Mouse (Mus musculus) ovary, postnatal 36 days (tissue): ENCODE data around the gene Nat8f5.
"Not testable (repeated sequence)": the region's sequence is repeated elsewhere in the genome, so short reads cannot be mapped to it uniquely, and the experiment has no call there.

Experiments
- DNase-seq: peaks from one replicate; pipeline ENCODE4 v3.0.0; 2022; ENCODE audit warnings: low spot score, mixed read lengths

The Nat8f5 gene

DNA sequence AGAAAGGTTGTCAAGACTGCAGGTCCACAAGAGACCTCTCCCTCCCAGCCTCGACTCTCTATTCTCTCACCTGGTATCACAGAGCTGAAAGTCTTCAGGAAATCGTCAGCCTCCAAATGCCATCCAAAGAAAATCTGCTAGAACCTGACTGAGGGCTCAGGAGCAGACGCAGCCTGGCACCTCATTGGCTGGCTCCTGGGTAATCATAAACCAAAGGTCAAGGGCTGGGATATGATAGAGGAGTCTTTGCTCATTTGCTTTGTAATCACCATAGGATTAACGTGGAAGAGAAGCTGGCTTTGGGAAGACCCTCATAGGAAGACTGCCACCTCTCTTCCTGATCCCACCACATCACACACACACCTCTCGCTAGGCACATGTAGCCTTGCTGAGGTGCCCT, at the start of gene Nat8f5, which contains the start of gene Nat8f6:
Gene Nat8f5, minus strand, starts transcription at position 136 of the 400 bp plus-strand sequence.
Gene Nat8f6, minus strand, starts transcription at position 118 of the 400 bp plus-strand sequence.
- DNase-seq: no peak

DNA sequence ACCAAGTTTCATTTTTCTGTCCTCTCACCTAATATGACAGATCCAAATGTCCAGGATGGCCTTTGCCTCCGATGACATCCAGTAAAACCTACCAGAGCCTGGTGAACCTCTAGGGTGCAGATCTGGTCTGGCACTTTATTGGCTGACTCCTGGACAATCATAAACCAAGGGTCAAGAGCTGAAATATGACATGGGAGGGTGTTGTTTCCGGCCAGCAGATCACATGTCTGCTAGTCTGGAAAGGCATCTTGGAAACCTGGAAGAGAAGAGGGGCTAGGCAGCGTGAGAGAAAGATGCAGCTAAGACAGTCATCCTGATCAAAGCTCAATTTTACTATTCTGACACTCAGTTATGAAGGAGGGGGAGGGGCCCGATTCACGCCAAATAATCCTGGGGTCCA, 48.2 kb upstream of the Nat8f5 start, which contains the start of gene Nat8f2:
Gene Nat8f2, minus strand, starts transcription at position 153 of the 400 bp plus-strand sequence.
- not testable (repeated sequence) for DNase-seq

DNA sequence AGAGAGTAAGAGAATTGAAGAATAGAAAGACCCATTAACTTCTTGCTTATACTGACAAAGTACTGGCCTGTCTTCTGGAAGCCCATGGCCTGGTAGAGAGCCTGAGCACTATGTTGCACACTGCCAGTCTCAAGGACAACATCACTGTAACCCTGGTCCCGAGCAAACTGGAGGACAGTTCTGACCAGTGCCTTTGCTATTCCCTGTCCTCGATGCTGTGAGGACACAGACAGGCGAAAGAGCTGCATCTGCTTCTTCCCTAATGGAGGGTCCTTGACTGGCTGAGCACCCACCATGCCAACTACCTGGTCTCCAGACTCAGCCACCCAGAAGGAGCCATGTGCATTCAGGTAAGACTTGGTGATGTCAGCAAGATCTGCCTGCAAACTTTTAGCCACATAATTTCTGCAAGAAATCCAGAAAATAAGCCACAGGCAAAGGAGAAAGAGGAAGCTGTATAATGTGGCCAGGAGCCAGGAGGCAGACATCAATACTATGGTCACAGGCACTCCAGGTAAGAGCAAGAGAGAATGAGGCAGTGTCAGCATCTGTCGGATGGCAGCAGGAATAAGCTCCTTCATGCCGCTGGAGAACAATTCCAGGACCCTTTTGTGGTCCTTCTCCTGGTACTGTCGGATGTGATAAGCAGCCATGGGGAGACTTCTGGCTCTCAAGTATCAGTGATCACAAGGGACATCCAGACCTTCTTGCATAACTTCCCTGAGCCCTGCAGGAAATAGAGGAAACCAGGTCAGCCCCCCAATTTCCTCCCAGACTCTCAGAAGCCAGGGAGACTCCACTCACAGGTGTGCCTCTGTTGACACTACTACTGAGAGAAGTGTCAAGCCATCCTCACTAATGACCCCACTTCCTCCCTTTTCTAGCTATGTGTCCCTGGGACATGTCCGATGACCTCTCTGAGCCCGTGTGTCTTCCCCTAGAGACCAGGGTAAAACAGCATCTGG, 47.2 kb upstream of the Nat8f5 start:
- no peak for DNase-seq

DNA sequence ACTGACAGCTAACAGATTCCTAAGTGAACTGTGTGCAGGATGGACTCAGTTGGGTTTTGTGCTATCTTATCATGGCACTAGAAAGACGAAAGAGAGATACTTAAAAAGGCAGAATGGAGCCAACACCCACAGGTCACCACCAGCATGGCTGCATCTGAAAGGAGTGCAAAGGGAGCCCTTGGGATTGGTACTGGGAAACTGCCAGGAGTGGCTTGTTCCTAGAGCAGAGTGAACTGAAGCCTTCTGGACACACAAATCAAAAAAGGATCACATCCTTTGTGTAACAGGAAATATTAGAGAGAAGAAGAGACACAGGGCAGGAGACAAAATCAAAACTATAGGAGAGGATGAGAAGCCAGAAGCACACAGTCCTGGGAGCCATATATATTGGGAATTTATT, 46.2 kb upstream of the Nat8f5 start:
- not testable (repeated sequence) for DNase-seq

DNA sequence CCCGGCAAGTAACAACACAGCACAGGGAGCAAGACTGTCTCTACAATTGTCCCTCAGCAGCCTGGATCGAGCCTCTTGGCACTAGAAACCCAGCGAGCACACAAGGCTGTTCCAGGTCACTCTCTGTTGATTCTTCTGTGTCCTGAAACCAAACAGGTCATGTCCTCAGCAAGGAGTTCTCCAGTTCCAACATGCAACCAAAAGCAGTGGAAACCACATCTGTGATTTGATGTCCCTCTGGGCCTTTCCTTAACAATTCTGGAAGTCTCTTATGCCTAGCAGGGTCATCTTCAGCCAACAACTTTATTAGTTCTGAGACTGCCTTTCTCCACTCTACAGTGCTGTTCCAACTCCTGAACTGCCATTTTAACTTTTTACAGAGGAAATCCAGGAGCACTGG, 45.4 kb upstream of the Nat8f5 start:
- not testable (repeated sequence) for DNase-seq

DNA sequence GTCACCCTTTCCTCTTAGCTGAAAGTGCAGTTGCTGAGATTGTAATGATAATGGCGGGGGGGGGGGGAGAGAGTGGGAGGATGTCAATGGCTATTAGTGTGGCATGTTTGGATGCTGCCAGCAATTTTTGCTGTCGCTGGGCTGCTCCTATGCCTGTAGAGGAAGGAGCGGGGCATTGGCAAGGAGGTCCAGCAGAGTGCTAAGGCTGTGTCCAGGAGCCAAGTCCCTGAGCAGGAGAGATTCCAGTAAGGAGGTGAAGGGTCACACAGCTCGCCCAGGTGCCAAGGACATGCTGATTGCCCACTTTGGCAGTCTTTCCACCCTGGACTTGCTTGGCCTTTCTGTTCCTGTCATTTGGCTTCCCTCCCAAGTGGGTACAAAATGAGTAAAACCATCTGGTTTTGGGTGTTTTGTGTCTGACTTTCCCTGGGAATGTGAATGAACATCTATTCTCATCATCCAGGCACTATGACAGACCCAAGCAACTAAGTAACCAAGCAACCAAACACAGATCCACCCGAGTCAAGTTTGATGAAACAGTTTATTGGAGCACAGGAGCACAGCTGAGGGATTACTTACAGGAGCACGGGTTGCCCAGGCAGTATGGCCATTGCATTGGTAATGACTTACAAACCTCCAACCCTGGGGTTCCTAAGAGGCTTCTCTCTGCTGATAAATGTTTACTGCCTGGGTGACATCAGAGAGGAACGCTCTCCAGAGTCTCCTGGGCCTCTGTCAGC, 44.3 kb upstream of the Nat8f5 start:
- not testable (repeated sequence) for DNase-seq

DNA sequence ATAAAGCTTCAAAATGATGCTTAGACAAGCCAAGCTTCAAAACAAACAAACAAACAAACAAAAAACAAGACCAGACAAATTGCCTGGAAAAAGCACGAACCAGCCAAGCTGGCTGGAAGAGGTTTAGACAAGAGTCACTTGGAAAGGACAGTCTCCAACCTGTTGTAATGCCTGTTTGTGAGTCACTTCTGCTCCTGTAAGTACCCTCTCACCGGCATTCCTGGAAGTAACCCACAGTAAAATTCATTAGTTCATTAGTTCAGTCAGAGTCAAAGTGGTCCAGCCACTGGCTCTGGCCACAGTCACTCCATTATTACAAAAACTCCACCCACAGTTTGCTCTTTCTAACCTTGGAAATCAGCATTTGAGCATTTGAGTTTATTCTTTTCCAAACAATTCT, 43.1 kb upstream of the Nat8f5 start:
- DNase-seq: no peak

DNA sequence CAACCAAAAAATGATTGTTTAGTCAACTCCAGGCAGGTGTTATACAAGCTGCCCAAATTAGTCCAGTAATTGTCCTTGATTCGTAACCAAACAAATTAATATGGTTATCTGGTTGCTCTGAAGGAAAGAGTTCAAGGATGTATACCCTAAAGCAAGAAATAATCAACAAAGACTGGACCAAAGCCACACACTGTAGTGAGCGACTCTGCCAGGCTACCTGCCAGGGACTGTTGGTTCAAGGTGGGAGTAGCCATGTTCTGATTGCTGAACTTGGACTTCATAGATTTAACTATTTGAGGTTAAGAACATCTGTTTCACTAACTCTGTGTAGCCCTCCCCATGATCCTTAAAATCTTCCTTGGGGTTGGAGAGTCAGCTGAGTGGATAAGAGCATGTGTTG, 42.4 kb upstream of the Nat8f5 start:
- DNase-seq: no peak

DNA sequence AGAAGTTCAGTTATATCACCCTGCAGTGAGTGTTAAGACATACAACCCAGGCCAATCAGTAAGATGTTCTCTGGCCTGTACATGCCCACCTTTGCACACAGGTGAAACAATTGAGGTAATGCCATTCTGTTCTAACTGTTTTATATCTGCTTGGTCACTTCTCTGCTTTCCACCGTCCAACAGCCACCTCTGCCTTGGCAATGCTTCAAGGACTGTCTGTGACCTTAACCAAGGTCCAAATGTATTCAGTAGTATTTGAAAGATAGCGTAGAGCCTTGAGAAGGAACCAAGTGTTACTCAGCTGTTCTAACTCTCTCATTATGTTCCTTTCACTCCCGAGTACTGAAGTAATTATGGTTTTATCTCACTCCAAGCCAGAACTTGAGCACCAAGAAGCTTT, 41.8 kb upstream of the Nat8f5 start:
- no peak for DNase-seq

DNA sequence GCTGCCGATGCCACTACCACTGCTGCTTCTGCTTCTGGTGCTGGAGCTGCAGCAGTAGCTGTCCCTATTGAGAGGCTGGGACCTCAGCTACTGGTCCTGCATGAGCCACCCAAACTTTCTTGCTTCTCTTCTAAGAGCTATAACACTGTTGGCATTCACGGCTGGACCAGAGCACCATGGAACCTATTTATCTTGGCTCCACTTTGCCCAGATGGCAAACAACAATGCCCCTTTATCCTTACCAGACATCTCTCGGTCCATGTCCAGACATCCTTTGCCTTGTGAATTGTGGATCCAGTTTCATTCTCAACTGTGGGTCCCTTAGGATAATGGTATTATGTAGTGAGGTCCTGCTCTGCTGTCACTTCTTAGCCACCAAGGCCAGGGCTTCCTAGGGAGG, 40.5 kb upstream of the Nat8f5 start:
- DNase-seq: no peak

DNA sequence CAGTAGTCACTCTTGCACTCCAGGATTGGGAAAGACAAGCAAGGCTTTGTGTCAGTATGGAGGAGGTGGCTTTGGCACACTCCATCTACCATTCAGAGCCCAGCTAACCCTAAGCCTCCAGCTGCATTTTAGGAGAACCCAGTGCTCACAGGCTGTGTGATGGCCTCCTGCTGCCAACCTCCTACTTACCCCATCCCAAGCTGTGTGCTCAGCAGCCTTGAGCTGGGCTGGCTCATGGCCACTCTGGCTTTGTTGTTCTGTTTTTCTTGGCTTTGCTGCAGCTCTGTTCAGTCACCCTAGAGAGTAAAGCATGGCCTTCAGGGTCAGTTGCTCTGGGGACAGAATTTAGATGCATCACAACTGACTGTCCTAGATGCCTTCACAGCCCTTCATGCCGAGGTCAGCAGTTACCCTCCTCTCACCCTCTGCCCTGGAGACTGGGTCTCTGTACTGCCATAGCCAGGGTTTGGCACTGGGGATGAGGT, 35.5 kb upstream of the Nat8f5 start:
- peak; percentile 75 for DNase-seq

DNA sequence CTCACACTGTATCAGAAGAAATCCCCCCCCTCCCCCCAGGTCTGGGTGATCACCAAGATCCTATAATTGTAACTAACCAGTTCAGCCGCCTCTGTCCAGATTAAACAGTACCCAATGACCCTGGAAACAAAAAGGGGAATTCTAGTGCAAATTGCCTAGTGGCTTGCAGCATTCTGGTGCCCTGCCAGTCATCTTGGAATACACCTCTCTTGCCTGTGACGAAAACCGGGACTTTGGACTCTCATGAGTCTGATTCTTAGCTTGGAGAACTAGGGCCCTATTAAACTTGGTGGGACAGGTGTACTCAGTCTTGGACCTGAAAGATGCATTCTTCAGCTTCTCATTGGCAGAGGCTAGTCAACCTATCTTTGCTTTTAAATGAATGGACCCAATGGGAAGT, 32.7 kb upstream of the Nat8f5 start:
- DNase-seq: no peak

DNA sequence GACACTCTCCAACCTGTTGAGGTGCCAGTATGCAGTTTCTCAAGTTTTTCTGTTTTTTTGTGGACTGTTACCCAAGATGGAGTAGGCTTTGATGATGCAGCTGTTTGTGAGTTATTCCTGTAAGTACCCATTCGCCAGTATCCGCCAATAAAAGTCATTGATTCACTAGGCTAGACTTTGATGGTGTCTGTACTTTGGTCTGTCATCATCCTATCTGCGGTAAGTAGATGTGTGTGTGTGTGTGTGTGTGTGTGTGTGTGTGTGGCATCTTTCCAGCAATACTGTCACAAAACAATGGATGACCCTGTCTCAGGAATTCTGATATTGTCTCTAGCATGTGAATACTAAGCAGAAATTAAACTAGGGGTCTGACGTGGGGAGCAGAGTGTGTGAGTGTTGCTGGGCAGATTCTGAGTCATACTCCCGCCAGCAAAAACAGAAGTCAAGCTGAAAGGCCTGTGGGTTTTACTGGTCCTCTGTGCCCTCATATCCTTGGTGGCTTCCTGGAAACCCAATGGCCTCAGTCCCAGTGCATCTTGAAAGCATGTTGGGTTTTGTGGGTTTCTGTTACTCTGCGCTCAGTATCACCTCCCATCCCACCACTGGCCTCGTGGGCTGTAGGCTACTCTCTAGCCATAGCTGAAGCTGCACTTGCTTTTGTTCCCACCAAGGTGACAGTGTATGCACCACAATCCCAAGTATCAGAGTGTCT, 30.4 kb upstream of the Nat8f5 start:
- no peak for DNase-seq

DNA sequence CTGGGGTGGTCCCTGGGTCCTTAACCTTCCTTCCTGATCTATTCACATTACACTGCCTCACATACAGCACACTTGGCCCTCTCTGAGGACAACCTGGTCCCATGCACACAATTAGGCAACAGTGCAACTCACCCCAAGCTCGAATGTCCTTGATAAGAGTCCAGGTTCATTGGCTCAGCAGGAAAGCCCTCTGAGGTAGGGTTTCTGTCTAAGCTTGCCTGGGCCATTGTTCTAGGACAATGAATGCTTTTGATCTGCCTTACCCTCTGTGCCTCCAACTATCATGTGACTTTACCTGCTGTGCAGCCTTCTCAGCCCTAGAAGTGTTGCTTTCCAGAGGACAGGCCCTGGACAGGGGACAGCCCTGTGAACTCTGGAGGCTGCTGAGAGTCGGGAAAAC, 28.5 kb upstream of the Nat8f5 start:
- DNase-seq: no peak

DNA sequence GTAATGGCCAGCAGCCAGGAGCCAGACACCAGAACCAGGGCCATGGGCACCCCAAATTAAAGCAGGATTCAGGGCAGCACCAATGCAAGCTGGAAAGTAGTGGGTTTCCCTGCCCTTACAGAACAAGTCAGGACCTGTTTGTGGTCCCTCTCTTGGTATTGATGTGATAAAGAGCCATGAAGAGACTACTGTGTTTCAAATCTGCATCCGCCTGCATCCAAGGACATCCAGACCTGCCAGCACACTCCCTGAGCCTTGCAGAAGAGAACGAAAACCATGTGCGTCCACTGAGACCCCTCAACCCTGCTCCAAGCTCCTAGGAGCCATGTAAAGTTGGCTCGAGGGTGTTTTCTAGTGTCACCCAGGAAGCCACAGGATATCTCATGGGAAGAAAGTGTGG, 27.4 kb upstream of the Nat8f5 start:
- DNase-seq: no peak

DNA sequence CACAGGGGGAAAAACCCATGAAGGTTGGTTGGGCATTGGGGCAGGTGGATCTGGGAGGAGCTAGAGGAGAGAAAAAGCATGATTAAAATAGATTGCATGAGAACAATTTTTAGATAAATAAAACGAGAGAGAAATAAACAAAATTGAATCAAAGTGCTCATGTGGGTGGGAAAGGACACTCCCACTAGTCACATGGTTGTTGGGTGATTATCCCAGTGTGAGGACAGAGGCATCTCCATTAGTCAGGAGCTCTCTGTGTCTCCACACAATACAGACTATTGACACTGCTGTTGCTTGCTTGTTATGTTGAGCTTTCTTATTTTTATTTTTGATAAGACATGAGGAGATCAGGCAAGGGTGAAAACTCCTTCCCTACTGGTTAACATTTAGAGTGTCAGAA, 26.1 kb upstream of the Nat8f5 start:
- no peak for DNase-seq

DNA sequence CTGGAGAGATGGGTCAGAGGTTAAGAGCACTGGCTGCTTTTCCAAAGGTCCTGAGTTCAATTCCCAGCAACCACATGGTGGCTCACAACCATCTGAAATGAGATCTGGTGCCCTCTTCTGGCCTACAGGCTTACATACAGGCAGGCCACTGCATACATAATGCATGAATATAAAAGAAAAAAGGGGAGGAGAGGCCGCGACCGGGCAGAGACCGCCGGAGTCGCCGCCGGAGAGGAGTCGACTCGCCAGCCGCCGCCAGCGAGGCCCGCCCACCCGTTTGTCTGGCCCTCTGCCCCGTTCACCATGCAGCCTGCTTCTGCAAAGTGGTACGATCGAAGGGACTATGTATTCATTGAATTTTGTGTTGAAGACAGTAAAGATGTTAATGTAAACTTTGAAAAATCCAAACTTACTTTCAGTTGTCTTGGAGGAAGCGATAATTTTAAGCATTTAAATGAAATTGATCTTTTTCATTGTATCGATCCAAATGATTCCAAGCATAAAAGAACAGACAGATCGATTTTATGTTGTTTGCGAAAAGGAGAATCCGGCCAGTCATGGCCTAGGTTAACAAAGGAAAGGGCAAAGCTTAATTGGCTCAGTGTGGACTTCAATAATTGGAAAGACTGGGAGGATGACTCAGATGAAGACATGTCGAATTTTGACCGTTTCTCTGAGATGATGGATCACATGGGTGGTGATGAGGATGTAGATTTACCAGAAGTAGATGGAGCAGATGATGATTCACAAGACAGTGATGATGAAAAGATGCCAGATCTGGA, 23.1 kb upstream of the Nat8f5 start:
- not testable (repeated sequence) for DNase-seq

DNA sequence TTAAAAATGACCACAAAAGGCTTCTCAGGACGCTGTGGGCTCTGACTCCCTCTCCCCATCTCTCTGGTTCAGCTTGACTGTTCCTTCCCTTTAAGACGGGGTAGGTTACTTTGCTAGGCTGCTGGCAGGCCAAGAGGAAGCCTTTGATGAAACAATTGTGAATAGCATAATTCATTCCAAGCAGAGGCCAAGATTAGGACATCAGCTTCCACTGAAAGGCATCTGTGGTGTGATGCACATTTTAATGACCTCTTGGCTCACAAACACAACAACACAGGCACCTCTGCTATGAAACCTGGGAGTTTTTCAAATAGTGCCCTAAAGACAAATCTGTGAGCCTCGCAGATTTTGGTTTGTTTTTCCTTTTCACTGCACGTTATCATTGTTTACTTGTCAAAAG, 19.2 kb upstream of the Nat8f5 start:
- no peak for DNase-seq

DNA sequence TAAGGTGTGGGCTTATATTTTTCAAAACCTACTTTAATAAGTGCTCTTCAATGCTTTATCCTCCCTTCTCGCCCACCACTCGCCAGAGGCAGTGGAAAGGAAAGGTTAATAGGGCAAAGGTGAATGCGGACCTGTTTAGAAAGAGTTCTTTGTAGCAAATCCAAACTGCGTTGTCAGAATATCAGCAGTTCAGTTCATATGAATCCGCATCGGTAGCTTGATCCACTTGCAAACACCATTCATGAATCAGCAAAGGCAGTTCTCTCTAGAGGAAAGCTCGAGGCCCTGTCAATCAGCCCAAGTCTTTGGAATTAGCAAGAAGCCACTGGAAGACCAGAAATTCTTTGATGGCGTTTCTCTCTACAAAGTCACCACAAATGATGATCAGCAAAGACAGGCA, 17.9 kb upstream of the Nat8f5 start:
- no peak for DNase-seq

DNA sequence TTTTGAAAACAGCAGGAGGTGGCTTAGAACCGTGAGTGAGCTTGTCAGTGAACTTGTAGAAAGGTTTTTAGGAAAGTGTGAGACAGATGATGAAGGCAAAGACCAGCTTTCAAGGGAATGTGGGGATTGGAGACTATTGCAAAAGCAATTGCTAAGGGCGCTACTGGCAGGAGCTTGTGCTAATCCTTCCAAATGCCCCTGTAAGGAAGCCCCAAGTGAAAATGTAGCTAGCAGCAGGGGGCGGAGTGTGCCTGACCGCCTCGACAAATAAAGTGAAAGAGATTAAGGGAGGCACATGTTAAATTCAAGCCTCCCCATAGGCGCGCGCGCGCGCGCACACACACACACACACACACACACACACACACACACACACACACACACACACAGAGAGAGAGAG, 16.5 kb upstream of the Nat8f5 start:
- peak; percentile 62 for DNase-seq

DNA sequence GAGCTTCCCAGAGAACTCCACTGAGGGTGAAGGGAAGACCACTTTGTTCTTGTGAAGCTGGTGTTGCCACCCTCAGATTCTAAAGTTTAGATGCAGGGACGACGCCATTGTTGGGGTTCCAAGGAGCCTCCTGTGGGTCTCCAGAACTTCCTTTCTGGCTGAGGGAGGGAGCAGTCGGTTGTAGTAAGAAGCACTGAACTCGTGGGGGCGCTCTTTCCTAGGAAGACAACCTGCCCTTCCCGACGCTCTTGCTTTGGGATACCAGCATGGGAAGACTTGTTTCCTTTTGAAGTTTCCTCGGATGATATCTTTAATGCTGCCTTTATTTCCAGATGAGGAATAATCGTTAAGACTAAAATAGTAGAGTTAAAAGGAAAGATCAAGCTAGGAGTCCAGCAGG, 16.1 kb upstream of the Nat8f5 start:
- DNase-seq: peak; percentile 78
